7 mouse cellular contexts compared by ENCODE assay signal in the genomic region with DNA sequence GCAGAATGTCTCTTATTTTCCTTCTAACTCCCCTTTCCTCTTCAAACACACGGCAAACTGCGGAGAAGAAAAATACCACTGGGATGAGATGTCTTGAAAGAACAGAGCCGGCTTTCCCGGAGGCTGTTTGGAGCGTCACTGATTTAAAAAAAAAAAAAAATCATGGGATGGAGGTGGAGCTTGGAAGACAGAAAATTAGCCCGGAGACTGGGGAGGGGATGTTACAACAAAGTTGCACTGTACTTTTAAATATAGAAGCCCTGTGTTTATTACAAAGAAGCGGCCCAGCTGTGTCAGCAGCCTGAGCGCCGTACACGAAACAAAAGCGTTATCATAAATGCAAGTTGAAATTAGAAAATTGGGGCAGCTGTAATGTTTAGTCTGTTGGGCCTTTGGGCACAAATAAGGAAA. TPM values are rescaled to one million over a fixed set of nuclear protein-coding genes. Genes with fewer than 3 reads are reported as not detected.
DNase-seq lines count a peak whose midpoint lies in the region; ATAC-seq and TF ChIP-seq lines count a peak whose summit lies in the region.

No protein-coding gene starts in this region.

- H3K27ac ChIP-seq in thymus, adult 2 months (ENCODE audit: control insufficient read depth, insufficient read depth, low read length) = peak overlapping the region; percentile 87
- peak overlapping the region; percentile 100 for H3K27ac ChIP-seq in heart, embryonic 11.5 days (ENCODE audit: low read depth, low read length)
- peak overlapping the region; percentile 100 for H3K27ac ChIP-seq in kidney, postnatal 0 days
- peak overlapping the region; percentile 100 for H3K27ac ChIP-seq in lung, embryonic 16.5 days (ENCODE audit: low read length)
- H3K27ac ChIP-seq in stomach, embryonic 14.5 days (ENCODE audit: low read length) = peak overlapping the region; percentile 100

- no peaks in the 10 kb centered on the region for H3K36me3 ChIP-seq in thymus, adult 2 months (ENCODE audit: control insufficient read depth, insufficient read depth, low read length)
- no peaks in the 10 kb centered on the region for H3K36me3 ChIP-seq in heart, embryonic 11.5 days (ENCODE audit: control insufficient read depth, insufficient read depth, low read length)
- H3K36me3 ChIP-seq in kidney, postnatal 0 days (ENCODE audit: insufficient read depth, low read length) = no peaks in the 10 kb centered on the region
- peaks cover 4% of the 10 kb centered on the region; the same call in 1 of the 2 replicates for H3K36me3 ChIP-seq in lung, embryonic 16.5 days (ENCODE audit: control insufficient read depth, insufficient read depth, low read length)
- H3K36me3 ChIP-seq in stomach, embryonic 14.5 days (ENCODE audit: control insufficient read depth, insufficient read depth, low read length) = peaks cover 10% of the 10 kb centered on the region; the same call in 1 of the 2 replicates

- 0% methylated on average over 11 of the region's 11 CpGs for WGBS in thymus, adult 2 months
- WGBS in heart, embryonic 11.5 days (ENCODE audit: insufficient replicate concordance) = under 1% methylated on average over 11 of the region's 11 CpGs
- WGBS in kidney, postnatal 0 days = 2% methylated on average over 11 of the region's 11 CpGs
- WGBS in lung, embryonic 16.5 days = under 1% methylated on average over 11 of the region's 11 CpGs
- under 1% methylated on average over 11 of the region's 11 CpGs for WGBS in stomach, embryonic 14.5 days

- no peak for TF ChIP-seq POLR2A in thymus, adult 2 months (IDR thresholded peaks at IDR 0.05; ENCODE audit: control insufficient read depth, extremely low read depth, insufficient read depth, low read length, poor library complexity)

- no peak for TF ChIP-seq CTCF in thymus, adult 2 months (IDR thresholded peaks at IDR 0.05; ENCODE audit: borderline replicate concordance, control insufficient read depth, extremely low read depth, insufficient read depth, low read length, poor library complexity)
- no peak for TF ChIP-seq CTCF in kidney, postnatal 0 days (IDR thresholded peaks at IDR 0.05; ENCODE audit: low read depth)

- no peaks in the 10 kb centered on the region for H3K27me3 ChIP-seq in thymus, adult 2 months (ENCODE audit: control insufficient read depth, insufficient read depth, low read length)
- H3K27me3 ChIP-seq in heart, embryonic 11.5 days (ENCODE audit: control insufficient read depth, insufficient read depth, low read length) = no peaks in the 10 kb centered on the region
- H3K27me3 ChIP-seq in kidney, postnatal 0 days (ENCODE audit: insufficient read depth, low read length) = no peaks in the 10 kb centered on the region
- H3K27me3 ChIP-seq in lung, embryonic 16.5 days (ENCODE audit: control insufficient read depth, insufficient read depth, low read depth, low read length) = no peaks in the 10 kb centered on the region
- no peaks in the 10 kb centered on the region for H3K27me3 ChIP-seq in stomach, embryonic 14.5 days (ENCODE audit: control insufficient read depth, insufficient read depth, low read length)

- no peak for ATAC-seq in heart, embryonic 11.5 days (replicated peaks; ENCODE audit: insufficient number of reproducible peaks, low FRiP score, low TSS enrichment)
- no peak for ATAC-seq in kidney, postnatal 0 days (replicated peaks; ENCODE audit: low FRiP score, low read depth)
- ATAC-seq in lung, embryonic 16.5 days (ENCODE audit: low read depth) = no peak
- no peak for ATAC-seq in stomach, embryonic 14.5 days (ENCODE audit: insufficient number of reproducible peaks, insufficient read depth, low FRiP score, low read depth)

- peaks cover 31% of the 10 kb centered on the region for H3K4me1 ChIP-seq in thymus, adult 2 months (replicated peaks; ENCODE audit: control insufficient read depth, insufficient read depth, low read length)
- peaks cover 32% of the 10 kb centered on the region for H3K4me1 ChIP-seq in heart, embryonic 11.5 days (ENCODE audit: control insufficient read depth, insufficient read depth, low read length)
- peaks cover 29% of the 10 kb centered on the region for H3K4me1 ChIP-seq in kidney, postnatal 0 days (replicated peaks; ENCODE audit: insufficient read depth, low read length)
- H3K4me1 ChIP-seq in lung, embryonic 16.5 days (replicated peaks; ENCODE audit: control insufficient read depth, insufficient read depth, low read length) = peaks cover 50% of the 10 kb centered on the region
- peaks cover 35% of the 10 kb centered on the region for H3K4me1 ChIP-seq in stomach, embryonic 14.5 days (ENCODE audit: control insufficient read depth, insufficient read depth, low read length)

- H3K9ac ChIP-seq in heart, embryonic 11.5 days (ENCODE audit: low read depth, low read length) = peak overlapping the region; percentile 99
- peak overlapping the region; percentile 94 for H3K9ac ChIP-seq in kidney, postnatal 0 days (ENCODE audit: low read depth, low read length)
- H3K9ac ChIP-seq in lung, embryonic 16.5 days (ENCODE audit: low read length) = peak overlapping the region; percentile 100
- peak overlapping the region; percentile 97 for H3K9ac ChIP-seq in stomach, embryonic 14.5 days (replicated peaks; ENCODE audit: low read depth, low read length)

- peak overlapping the region; percentile 95 for H3K4me3 ChIP-seq in thymus, adult 2 months (ENCODE audit: control insufficient read depth, insufficient read depth, low read length)
- H3K4me3 ChIP-seq in heart, embryonic 11.5 days (ENCODE audit: low read depth, low read length) = peak overlapping the region; percentile 96
- H3K4me3 ChIP-seq in kidney, postnatal 0 days (replicated peaks; ENCODE audit: low read depth, low read length) = peak overlapping the region; percentile 70
- H3K4me3 ChIP-seq in lung, embryonic 16.5 days (ENCODE audit: low read length) = peak overlapping the region; percentile 96
- peak overlapping the region; percentile 91 for H3K4me3 ChIP-seq in stomach, embryonic 14.5 days (ENCODE audit: low read depth, low read length)

- H3K9me3 ChIP-seq in heart, embryonic 11.5 days (replicated peaks; ENCODE audit: control insufficient read depth, low read length) = no peaks in the 10 kb centered on the region
- H3K9me3 ChIP-seq in kidney, postnatal 0 days (replicated peaks; ENCODE audit: low read length) = no peaks in the 10 kb centered on the region
- H3K9me3 ChIP-seq in lung, embryonic 16.5 days (ENCODE audit: control insufficient read depth, low read length) = no peaks in the 10 kb centered on the region
- H3K9me3 ChIP-seq in stomach, embryonic 14.5 days (ENCODE audit: control insufficient read depth, low read depth, low read length) = no peaks in the 10 kb centered on the region

- H3K4me2 ChIP-seq in heart, embryonic 11.5 days = peak overlapping the region; percentile 81
- peak overlapping the region; percentile 81 for H3K4me2 ChIP-seq in kidney, postnatal 0 days (ENCODE audit: low read length)
- H3K4me2 ChIP-seq in lung, embryonic 16.5 days (ENCODE audit: low read depth, low read length) = peak overlapping the region; percentile 86
- H3K4me2 ChIP-seq in stomach, embryonic 14.5 days (replicated peaks; ENCODE audit: low read depth, low read length) = peak overlapping the region; percentile 61

- peak; percentile 21 for DNase-seq in thymus, adult 2 months
- no peak for DNase-seq in thymus, postnatal 10 days (ENCODE audit: low spot score in 2 of 2)
- DNase-seq in c-Kit-positive CD71-positive TER-119-positive erythroid progenitor cells, embryonic 14.5 days (ENCODE audit: low spot score) = peak; percentile 40
- peak; percentile 92 for DNase-seq in kidney, postnatal 0 days (ENCODE audit: low spot score)

RNA-seq across cellular contexts. Expression of gene Wbp4, which starts 0.9 kb away (rescaled TPM):
- polyA plus RNA-seq in thymus, adult 2 months (2012; rRNA removed) = 7.3 TPM in 2 replicates
- 35.7 and 38.2 TPM in 2 replicates for polyA plus RNA-seq in heart, embryonic 11.5 days (2014; fragmentation: Nextera tagmentation; extraction: Ambion mirVana)
- 46.8 and 47.6 TPM in 2 replicates for polyA plus RNA-seq in kidney, postnatal 0 days (2015; fragmentation: Nextera tagmentation; extraction: Ambion mirVana)
- 39.1 and 43.1 TPM in 2 replicates for polyA plus RNA-seq in lung, embryonic 16.5 days (2015; fragmentation: Nextera tagmentation; extraction: Ambion mirVana)
- polyA plus RNA-seq in stomach, embryonic 14.5 days (2014; fragmentation: Nextera tagmentation; extraction: Ambion mirVana) = 43.6 and 50.3 TPM in 2 replicates

RNA-seq across cellular contexts. Expression of gene Elf1, which starts 1.3 kb away (rescaled TPM):
- 71.4 and 75.9 TPM in 2 replicates for polyA plus RNA-seq in thymus, adult 2 months (2012; rRNA removed)
- 8.3 and 8.6 TPM in 2 replicates for polyA plus RNA-seq in heart, embryonic 11.5 days (2014; fragmentation: Nextera tagmentation; extraction: Ambion mirVana)
- polyA plus RNA-seq in kidney, postnatal 0 days (2015; fragmentation: Nextera tagmentation; extraction: Ambion mirVana) = 18.2 and 18.3 TPM in 2 replicates
- polyA plus RNA-seq in lung, embryonic 16.5 days (2015; fragmentation: Nextera tagmentation; extraction: Ambion mirVana) = 14.0 and 14.5 TPM in 2 replicates
- 25.8 and 27.6 TPM in 2 replicates for polyA plus RNA-seq in stomach, embryonic 14.5 days (2014; fragmentation: Nextera tagmentation; extraction: Ambion mirVana)

RNA-seq across cellular contexts. Expression of gene Kbtbd6, which starts 30.6 kb away (rescaled TPM):
- polyA plus RNA-seq in thymus, adult 2 months (2012; rRNA removed) = 6.8 and 9.7 TPM in 2 replicates
- polyA plus RNA-seq in heart, embryonic 11.5 days (2014; fragmentation: Nextera tagmentation; extraction: Ambion mirVana) = 2.5 and 3.2 TPM in 2 replicates
- polyA plus RNA-seq in kidney, postnatal 0 days (2015; fragmentation: Nextera tagmentation; extraction: Ambion mirVana) = 2.0 and 2.1 TPM in 2 replicates
- polyA plus RNA-seq in lung, embryonic 16.5 days (2015; fragmentation: Nextera tagmentation; extraction: Ambion mirVana) = 3.8 and 4.3 TPM in 2 replicates
- polyA plus RNA-seq in stomach, embryonic 14.5 days (2014; fragmentation: Nextera tagmentation; extraction: Ambion mirVana) = 2.8 and 3.0 TPM in 2 replicates

RNA-seq across cellular contexts. Expression of gene Kbtbd7, which starts 55.9 kb away (rescaled TPM):
- 8.9 and 10.1 TPM in 2 replicates for polyA plus RNA-seq in thymus, adult 2 months (2012; rRNA removed)
- polyA plus RNA-seq in heart, embryonic 11.5 days (2014; fragmentation: Nextera tagmentation; extraction: Ambion mirVana) = 9.1 and 11.1 TPM in 2 replicates
- polyA plus RNA-seq in kidney, postnatal 0 days (2015; fragmentation: Nextera tagmentation; extraction: Ambion mirVana) = 9.7 and 10.1 TPM in 2 replicates
- 11.6 and 12.8 TPM in 2 replicates for polyA plus RNA-seq in lung, embryonic 16.5 days (2015; fragmentation: Nextera tagmentation; extraction: Ambion mirVana)
- 14.3 and 16.1 TPM in 2 replicates for polyA plus RNA-seq in stomach, embryonic 14.5 days (2014; fragmentation: Nextera tagmentation; extraction: Ambion mirVana)

Comparison
In these comparisons a context has a peak if more than half of its experiments do, and no peak if none do; other contexts are left out.
1. DNase-seq: peak in thymus, adult 2 months (single experiment), c-Kit-positive CD71-positive TER-119-positive erythroid progenitor cells, embryonic 14.5 days (single experiment) and kidney, postnatal 0 days (single experiment); none in thymus, postnatal 10 days (0 of 2).
2. Peak in every context shown above with its lines, with median percentiles within 50 percentile points of each other: H3K27ac ChIP-seq, H3K4me3 ChIP-seq, H3K4me2 ChIP-seq and H3K9ac ChIP-seq.